Mouse (Mus musculus): ENCODE data around the gene Rrp1b.

DNA sequence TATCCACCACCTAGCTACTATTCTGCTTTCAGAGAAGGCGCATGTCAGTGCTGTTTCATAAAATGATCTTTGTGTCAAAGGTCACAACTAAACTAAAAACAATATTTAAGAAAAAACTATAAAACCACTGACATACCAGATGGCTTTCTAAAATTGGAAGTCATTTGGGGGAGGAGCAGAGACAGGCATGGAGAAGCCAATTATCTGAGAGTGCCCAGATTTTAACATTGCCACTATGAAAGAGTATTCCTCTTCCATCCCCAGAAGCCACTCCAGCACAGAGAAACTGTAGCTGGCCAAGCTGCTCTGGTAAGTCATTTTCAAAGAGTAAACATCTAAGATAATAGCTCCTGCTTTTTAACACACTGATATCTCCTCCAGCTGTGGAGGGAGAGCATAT lies 49.0 kb upstream of the Rrp1b start:
- TF ChIP-seq CTCF (IDR thresholded peaks at IDR 0.05; ENCODE audit: borderline replicate concordance, insufficient read depth, low read depth, low read length), result no peak
- no peak for TF ChIP-seq POLR2A (IDR thresholded peaks at IDR 0.05; ENCODE audit: borderline replicate concordance, insufficient read depth, low read length)

Data from cerebellum, adult 2 months (tissue).